Mouse (Mus musculus) myocyte (in vitro differentiated cells): ENCODE measurements around the gene Pds5a.

ENCODE experiments used
- POLR2A ChIP-seq: IDR thresholded peaks from one replicate; pipeline ENCODE4 v1.6.1; 2011; ENCODE audit warnings: low read depth, mild to moderate bottlenecking, control low read depth, moderate library complexity; ENCODE audit not compliant: insufficient read length
- POLR2AphosphoS2 ChIP-seq: IDR thresholded peaks from one replicate; pipeline ENCODE4 v1.6.1; 2011; ENCODE audit warnings: low read depth, control low read depth; ENCODE audit not compliant: insufficient read length
- REST ChIP-seq: IDR thresholded peaks from one replicate; pipeline ENCODE4 v1.6.1; 2011; ENCODE audit warnings: mild to moderate bottlenecking, control low read depth, moderate library complexity; ENCODE audit not compliant: insufficient read depth, insufficient read length
- SRF ChIP-seq: IDR thresholded peaks from one replicate; pipeline ENCODE4 v1.6.1; 2011; ENCODE audit warnings: low read depth; ENCODE audit not compliant: control insufficient read depth, insufficient read length
- TCF12 ChIP-seq: IDR thresholded peaks from one replicate; pipeline ENCODE4 v1.6.1; 2011; ENCODE audit warnings: mild to moderate bottlenecking, control low read depth; ENCODE audit not compliant: poor library complexity, insufficient read depth, severe bottlenecking

GRCm38 (mm10) chr5:65717063-65717902 is 19.2 kb upstream of the Pds5a start:
- TF ChIP-seq REST (no peak), SRF (no peak), POLR2AphosphoS2 (no peak), TCF12 (no peak), POLR2A (no peak)
